Mouse (Mus musculus) cerebellum, adult 11-12 months (tissue): Measurements from ENCODE around the gene Gm28308.

Experiments
- DNase-seq: peaks from one replicate; pipeline ENCODE4 v3.0.0; 2022

The Gm28308 gene

DNA sequence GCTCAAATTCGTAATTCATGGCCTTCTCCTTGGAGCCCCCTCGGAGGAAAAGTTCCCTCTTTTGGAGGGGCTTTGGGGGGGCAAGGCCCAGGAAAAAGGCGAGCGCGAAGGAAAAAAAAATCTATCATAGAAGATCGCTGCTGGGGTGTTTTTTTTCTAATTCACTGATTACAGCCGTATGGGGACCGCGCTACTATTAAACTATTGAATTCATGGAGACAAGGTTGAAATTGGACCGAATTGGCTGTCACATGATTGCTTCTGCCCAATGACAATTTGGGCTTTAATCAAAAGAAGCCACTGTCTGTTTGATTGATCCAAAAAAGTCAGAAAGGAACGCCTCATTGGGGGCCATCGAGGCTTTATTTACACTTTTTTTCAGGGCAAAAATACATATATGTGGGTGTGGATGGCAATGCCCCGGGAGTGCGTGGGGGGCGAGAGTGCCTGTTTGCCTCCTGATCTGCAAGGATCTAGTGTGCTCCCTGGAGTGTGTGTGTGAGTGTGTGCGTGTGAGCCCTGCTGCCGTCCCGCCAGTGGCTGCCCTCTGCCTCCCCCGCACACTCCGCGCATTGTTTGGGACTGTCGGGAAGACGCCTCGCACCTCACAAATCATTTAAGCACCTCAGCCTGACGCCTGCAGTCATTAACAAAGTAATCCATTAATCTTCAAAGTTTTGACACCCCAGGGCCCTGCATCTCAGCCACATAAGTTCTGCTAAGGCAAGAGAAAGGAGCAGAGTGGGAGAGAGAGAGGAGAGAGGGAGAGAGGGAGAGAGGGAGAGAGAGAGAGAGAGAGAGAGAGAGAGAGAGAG is 48.3 kb downstream of the Gm28308 start, which contains the start of gene Hoxa2:
Hoxa2 (minus strand) TSS at position 206 of the 815 bp plus-strand sequence.
- no peak for DNase-seq

DNA sequence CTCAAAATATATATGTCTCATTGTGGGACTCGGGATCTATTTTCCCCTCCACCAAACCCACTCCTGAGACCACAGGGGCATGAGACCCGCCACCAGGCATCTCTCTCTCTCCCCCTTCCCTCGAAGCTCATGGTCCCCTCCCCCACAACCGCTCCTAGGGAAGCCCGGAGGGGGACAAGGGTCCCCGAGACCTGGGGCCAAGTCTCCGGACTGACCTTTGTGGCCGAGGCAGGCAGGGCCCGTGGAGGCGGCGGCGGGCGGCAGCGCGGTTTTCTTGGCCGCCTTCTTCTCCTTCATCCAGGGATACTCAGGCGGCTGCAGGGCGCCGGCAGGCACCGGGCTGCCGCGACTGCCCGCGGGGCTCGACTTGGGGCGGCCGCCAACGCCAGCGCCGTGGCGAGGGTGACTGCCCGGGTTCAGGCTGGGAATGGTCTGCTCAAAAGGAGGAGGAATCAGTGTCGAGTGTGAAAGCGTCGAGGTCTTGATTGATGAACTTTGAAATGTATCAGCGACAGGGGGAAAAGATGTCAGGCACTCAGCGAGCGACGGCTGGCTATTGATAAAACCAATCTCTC is 49.0 kb downstream of the Gm28308 start:
- no peak for DNase-seq

DNA sequence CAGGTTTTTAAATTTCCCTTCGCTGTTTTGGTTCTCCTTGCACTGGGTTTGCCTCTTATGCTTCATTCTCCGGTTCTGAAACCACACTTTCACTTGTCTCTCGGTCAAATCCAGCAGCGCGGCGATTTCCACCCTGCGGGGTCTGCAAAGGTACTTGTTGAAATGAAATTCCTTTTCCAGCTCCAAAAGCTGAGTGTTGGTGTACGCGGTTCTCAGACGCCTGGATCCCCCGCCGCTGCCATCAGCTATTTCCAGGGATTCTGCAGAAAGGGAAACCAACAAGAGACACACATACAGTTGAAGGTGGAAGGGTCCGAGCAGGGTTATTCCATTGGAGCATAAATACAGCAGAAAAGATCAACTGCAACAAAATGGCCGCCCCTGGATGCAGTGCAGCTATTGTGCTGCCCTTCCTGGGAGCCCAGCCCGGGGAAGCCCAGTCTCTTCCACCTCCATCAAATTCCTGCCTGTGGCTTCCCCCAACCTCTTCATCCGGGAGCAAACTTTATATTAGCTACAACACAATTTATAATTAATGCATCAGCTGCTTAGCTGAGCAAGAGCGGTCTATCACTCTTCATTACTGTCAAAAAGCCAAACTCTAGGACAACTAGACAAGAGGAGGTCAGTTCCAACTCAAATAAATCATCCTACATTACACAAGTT is 49.6 kb downstream of the Gm28308 start:
- no peak for DNase-seq

DNA sequence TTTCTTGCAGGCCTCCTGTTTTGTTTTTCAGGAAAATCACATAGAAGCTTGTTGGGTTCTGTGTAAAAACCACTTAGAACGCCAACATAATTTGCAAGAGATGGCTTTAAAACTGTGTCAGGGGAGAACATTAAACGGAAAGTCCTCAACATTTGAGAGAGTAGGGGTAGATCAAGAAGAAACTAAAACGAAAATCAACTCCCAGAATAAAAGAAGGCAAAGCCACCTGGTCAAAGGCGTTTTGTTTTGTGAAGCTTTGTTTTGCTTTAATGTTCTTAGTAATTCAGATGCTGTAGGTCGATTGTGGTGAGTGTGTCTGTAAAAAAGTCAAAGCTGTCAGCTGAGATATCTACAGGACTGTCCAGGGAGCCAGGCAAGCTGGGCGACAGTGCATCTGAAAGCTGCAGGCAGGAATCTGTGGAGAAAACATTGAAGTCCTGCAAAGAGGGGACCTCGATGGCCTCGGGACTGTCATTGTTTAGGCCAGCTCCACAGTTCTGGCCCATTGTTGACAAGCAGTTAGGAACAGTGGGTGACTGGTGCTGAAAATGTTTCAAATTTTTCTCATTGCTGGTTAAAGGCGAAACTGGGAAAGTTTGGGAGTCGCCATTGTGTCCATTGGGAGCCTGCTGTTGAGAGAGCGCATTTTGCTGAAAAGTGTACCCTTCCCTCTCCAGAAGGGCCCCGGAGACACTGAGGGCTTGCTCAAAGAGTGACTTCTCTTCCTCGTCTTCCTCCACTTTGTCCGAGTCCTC is 50.4 kb downstream of the Gm28308 start:
- no peak for DNase-seq

DNA sequence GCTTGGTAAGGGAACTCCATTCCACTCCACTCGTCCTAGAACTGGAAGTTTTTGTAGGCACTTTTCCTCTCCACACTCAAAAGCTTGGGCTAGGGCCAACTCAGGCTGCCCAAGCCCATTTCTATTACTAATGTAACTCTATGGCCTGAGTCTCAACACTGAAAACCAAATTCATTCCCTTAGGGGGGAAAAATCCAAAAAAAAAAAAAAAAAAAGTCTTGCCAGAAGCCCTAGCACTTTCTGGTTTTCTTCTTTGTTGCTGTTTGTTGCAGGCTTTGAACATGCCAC is 51.1 kb downstream of the Gm28308 start:
- no peak for DNase-seq

DNA sequence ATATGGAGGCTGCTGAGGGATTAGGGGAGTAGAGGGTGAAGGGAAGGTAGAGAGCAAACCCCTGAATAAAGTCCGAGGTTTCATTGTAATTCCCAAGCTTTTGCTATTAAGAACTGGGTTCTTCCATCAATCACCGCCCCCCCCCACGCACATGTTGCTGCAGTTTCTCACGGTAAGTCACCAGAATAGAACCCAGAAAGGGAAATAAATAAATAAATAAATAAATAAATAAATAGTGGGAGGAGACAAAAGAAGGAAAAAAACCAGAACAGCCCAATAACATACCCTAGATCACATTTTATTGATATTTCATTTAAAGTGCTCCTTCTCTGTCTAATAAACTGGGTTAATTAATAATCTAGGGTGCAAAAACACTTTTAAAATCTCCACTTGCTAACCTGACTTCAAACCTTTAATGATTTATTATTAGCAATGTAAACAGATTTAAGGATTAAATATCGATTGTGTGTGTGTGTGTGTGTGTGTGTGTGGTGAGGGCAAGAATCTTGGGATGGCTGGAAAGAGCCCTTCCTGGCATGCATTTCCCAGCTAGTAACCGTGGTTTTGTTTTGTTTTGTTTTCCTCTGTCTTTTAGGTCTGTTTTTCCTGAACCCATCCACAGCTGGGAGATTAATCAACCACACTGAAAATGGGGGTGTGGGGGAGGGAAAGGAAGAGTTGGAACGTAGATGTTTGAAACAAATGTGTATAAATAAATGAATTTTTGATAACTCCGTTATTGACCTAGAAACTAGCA is 51.6 kb downstream of the Gm28308 start:
- DNase-seq: no peak

DNA sequence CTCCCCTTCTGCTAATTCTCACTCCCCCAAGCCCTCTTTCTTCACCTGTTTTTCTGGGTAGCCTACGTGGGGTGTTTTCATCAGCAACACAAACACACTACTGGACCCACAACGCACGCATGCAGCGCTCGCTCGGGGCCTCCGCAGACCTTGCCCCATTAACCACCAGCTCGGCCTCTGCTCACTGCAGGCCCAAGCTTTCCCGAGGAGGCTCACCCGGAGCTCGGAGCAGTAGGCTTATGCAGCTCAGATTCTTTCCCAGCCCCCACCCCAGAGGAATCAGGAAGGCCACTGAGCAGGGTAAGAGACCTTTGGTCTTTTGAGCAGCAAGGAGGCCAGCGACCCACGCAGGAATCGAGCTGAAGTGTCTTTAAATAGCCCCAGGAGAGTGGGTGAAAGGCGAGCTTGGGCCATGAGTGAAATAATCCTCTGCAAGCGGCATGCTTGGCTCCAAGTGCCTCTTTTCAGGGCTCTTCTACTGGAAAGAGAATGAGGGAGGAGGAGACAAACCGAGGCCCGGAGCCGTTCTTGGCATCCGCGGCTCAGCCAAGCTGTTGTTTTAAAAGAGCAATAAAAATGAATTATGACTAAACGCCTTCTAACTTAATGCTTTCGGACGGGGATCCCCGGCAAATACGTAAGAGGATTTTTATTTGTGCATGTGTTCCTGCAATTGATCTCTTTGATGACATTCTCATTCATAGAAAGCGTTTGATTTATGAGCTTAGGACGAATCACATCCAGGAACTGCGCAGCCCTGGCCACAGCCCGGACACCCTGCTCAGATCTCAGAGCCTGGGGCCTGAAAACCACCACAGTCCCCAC is 52.4 kb downstream of the Gm28308 start:
- no peak for DNase-seq

DNA sequence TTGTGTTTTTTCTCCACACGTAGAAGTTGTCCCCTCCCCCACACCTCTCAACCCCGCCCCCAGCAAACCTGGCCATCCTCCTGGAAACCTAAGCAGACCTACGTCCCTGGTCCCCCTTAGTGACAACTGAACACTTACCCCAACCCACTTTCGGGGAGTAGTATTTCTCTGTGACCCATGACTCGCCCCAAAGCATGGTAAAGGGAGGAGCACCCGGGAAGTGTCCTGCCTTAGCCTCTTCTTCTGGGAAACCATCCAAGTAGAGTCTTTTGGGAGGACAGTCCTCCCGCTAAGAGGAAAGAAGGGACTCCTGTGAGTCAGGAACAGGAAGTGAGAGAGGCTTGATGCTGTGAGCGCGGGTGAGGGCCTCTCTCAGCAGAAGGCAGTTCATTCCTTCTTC is 53.2 kb downstream of the Gm28308 start:
- no peak for DNase-seq

DNA sequence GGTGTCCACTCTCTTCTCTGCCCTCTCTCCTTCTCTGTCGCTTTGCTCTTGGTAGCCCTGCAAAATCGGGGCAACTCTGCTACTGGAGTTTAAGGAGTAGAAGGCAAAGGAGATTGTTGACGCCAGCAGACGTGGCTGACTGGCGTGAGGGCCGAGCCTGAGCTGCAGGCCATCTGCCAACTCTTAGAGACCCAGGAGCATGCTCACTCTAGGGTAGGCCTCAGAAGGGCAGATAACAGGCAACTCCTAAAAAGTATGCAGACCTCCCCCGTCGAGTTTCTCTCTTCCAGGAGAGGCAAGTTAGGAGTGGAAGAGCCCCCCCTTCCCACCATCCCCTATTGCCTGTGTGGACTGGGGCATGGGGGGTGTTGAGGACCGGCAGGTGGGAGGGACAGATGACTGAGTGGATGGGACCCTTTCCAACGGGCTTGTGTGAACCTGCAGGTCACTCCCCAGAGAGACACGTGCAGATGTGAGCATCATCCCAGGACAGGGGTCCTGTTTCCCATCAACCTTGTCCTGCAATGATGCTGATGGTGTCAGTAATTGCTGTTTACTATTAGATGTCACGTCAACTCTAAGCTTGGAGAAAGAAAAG is 53.9 kb downstream of the Gm28308 start:
- DNase-seq: no peak

DNA sequence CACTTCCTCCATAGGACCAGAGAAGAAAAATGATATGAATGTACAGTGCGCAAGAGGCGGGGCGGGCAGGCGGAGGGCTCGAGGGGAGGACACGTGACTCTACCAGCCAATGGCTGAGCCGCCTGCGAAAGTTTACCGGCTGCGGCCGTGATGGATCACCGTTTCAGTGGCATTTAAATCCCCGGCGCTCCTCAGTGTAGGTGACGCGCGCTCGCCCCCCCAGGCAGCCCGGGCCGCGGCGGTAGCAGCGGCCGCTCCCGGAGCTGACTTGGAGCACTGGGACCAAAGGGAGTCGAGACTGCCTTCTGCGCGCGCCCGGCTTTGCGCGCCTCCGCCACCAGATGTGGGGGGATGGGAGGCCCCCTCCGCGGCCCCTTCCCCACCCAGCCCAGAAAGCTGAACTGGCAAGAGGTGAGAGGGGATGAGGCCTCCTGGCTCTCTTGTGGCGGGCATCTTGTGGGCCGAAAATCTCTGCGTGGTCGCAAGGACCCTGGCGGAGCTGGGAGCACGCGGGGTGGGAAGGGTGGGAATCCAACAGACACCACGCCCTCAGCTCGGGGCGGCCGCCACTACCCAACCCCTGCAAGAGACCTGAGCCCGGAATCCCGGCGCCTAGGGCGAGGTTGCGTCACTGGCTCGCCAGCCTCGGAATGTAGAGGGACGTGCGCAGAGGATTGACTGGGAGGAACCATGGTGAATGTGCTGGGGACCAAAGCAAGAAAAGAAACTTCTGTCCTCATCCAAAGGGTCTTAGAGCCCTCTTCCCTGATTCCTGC is 54.7 kb downstream of the Gm28308 start, which contains the start of gene Hoxa1:
Hoxa1 (minus strand) TSS at position 42 of the 776 bp plus-strand sequence.
- DNase-seq: no peak

DNA sequence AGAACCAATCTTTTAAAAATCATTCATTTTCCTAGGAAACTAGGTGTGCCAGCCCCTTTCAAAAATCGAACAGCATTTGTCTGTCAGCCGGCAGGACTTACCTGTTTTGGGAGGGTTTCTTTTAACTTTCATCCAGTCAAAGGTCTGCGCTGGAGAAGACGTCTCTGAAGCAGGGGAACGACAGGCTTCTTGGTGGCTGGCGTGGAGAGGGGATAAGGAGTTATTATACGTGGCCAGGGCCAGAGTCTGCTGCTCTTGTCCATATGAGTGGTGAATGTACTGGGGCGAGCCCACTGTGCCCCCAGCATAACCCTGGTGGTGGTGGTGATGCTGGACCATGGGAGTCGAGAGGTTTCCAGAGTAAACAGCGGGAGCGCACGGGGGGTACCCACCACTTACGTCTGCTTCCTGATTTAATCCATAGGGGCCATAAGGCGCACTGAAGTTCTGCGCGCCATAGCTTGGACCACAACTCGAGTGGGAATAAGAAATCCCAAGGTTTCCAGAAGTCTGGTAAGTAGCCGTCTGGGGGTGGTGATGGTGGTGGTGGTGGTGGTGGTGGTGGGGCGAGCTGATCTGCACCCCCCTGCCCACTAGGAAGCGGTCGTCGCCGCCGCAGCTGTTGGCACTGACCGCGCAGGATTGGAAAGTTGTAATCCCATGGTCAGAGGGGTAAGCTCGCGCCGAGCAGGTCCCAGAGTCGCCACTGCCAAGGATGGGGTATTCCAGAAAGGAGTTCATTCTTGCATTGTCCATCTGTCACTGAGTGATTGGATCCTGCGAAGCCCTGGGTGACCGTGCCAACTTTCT is 55.5 kb downstream of the Gm28308 start:
- no peak for DNase-seq

DNA sequence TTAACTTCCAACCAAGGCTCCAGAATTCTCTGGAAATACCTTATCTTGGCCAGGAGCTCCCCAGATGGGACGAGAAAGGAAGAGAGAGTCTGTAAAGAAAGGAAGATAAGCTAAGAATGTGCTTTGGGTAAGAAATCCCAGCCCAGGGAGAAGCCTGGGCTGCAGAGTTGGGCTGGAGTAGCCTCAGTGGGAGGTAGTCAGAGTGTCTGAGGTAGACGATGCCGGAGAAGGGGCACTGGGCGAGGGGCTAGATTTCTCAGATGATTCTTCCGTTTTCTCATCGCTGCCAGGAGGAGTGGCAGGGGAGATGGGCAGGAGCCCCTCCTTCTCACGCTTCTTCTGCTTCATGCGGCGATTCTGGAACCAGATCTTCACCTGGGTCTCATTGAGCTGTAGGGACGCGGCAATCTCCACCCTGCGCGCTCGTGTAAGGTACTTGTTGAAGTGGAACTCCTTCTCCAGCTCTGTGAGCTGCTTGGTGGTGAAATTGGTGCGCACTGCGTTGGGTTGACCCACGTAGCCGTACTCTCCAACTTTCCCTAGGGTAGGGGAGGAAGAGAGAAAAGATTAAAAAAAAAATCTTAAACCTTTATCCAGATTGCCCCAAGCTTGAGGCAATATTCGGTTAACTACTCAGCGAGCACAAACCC is 56.5 kb downstream of the Gm28308 start:
- DNase-seq: no peak

DNA sequence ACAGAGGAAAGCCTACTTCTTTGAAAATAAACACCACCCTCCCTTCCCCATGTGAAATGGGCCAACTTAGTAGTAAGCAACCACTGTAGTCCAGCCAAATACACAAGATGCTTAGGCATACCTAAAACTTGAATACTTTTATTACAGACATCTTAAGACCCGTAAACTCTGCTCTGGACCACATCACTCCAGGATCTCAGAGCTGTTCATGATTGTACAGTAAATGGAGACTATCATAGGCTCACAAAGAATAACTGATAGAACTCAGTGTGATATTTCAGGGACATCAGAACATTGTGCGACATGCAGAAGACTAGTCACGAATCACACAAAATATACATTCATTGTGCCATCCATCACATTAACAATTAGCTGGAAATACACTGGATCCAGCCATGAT is 57.7 kb downstream of the Gm28308 start:
- no peak for DNase-seq

DNA sequence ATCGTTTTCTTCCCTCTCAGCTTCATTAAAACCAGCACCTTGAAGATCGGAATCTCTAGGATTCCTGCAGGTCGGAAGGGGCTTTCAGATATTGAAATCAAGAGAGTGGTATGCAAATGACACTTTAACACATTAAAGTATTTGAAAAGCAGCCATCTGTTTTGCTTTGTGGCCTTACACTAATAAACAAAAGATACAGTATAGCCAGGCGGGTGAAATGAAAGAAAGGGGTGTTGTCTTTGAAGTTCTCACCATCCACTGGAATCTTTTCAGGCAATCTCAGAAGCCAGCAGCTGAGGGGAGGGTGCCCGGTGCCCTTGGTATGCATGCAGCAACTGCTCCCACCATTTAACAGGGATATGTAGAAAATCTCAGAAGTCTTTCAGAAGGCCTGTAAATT is 59.1 kb downstream of the Gm28308 start:
- no peak for DNase-seq

DNA sequence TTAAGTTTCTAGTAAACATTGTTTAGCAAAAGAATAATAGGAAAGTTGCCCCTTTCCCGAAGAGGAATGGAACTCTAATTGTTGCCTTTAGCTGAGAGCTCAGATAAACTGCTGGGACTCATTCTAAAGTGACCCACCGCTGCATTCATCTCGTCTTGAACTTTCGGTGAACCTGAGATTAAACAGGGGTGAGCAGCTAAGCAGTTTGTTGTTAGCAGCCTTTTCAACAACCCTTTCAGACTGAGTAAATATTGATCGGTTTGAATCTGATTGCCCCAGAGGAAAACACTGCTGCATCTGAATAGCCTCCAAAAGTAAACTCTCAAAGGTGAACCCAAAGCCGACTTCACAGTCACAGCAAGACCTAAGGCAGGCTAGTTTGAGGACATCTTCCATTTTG is 59.9 kb downstream of the Gm28308 start:
- DNase-seq: no peak

DNA sequence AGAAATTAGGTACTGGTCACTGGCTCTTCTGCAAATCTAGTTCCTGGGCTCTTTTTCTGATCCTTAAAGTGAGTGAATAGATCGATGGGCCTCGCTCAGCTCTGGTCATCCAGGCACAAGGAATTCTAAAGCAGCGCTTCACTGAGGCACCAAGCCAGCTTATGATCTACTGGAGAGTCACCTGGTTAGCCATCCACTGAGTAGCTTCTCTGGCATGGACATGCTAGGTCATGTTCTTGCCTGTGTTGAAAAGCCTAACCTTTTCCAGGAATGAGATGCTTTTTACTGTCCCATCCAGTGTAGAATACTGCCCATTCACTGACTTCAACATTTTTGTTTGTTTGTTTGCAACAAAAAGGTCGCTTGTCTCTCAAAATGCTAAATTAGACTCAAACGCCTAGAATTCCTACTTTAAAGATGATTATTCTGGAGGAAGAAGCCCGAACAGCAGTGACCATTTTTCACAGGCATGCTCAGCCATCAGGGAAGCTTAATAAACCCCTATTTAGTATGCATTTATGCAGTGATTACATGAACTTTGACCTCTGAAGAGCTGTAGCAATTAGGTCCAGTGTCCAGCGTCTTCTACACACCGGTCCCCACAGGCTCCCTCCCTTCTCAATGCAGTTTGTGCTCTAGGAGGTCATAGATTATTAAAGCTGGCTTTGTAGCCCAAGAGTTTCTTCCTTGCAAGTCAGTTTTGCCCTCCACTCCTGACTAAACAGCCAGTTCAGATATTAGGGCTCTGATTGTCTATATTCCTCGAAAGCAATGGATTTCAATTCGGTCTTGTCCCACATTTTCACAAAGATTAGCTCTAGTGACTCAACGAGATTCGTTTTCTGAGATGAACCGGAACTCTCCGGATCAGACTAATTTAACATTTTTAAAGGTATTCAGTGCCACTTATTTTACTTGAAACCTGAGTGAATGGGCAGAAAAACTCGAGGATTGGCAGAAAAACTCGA is 60.6 kb downstream of the Gm28308 start:
- no peak for DNase-seq

DNA sequence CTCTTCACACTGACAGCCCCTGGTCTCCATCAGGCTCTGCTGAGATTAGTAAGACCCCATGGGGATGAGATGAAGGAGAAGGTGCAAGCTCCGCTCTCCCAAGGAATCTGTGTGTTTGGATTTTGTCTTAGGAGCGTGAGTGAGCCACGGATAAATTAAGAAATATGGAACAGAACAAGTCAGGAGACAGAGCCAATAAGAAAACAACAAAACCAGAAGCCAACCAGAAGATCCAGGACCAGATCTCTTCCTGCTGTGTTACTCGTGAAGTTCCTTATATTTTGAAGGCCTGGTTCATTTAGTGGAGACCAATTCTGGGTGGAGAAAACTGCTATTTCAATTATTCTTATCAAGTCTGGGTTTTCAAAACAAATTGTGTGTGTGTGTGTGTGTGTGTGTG is 61.6 kb downstream of the Gm28308 start:
- no peak for DNase-seq

DNA sequence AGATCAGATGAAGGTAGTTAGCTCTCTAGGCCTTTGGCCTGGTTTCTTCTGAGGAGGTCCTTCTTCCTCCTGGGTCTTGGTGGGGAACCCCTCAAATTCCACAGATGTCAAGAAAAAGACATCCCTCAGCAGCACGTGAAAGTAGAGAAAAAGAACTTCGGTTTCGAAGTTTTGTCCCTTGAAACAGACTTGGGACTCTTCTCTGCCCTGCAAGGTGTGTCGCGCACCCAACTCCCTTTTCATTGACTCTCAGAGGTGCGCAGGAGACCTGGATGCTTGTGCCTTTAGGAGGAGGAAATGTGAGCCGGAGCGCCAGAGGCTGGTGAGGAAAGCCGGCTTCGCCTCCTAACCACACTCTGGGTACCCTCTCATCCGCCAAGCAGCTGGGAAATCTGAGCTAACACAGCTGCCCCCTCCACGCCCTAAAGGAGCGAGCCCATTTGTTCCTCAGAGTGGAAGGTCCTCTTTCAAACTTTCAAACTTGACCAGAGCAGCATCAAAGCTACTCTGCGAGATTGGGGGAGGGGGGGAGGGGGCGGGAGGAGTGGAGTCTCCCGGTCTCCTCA is 62.7 kb downstream of the Gm28308 start:
- no peak for DNase-seq
